Mouse (Mus musculus): ENCODE results near the gene Ccnd1.
"Not testable (repeated sequence)": the region's sequence is repeated elsewhere in the genome, so short reads cannot be mapped to it uniquely, and the experiment has no call there.

The Ccnd1 gene

DNA sequence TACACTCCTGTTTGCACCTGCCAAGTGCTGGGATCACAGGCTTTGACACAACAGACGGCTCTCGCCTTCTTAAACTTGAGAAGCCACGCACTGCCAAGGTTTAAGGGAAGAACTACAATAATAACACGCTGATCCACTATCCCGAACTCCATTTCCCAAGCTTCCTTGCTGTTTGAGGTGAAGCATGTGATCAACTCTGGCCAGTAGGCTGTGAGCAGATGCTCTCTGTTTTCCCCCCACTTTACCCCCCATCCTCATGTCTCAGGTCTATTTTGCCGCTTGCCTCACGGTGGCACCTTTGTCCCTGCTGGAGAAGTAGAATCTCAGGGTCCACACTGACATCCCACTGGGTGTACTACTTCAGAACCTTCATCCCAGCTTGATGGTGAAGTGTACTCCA, 31.0 kb downstream of the Ccnd1 start:
- no peak for DNase-seq (ENCODE audit: low read depth in 2 of 2, low spot score in 2 of 2)

DNA sequence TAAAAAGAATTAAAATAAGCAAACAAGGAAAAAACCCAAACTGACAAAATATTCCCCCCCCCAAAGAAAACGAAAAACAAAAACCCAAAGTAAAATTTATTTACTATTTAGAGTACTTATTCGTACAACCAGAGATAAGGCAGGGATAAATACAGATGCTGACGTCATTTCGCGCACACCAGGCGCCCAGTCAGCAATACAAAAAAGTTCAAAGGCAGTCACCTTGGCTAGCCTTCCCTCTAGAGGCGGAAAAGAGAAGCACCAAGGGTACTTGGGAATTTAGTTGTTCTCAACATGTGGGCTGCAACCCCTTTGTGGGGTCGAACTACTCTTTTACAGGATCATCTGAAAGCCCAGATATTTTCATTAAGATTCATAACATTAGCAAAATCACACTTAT, 31.9 kb downstream of the Ccnd1 start:
- DNase-seq (ENCODE audit: low read depth in 2 of 2, low spot score in 2 of 2), result no peak

DNA sequence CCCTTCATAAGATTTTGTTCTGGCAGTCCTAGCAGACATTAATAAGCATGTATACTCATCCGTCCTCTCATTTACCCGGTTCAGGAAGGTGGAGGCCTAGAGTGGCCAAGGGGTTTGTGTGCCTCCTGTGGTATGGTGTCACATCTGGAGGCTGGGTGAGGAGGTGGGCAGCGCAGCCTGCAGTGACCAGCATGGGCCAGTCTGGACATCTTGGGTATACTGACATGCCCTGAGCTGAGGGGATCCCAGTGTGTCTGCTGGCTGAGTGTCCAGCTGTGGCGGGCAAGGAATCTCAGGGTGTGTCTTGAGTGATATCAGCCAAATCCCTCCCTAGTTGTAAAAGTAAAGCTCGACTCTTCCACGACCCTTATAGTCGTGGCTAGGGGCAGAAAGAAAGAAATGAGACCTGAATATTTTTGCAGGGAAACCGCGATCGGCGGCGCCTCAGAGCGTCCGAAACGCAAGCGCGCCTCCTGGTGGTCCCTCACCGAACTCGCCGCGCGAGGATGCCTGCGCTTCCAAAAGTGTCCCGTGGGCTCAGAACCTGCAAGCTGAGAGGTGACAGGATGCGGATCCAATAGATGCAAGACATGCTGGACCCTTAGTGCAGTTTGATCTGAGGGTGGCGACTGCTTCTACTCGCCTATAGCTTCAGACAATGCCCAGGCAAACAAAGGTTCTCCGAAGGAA, 32.9 kb downstream of the Ccnd1 start:
- DNase-seq (ENCODE audit: low read depth in 2 of 2, low spot score in 2 of 2), result peak; percentile 48 to 60

DNA sequence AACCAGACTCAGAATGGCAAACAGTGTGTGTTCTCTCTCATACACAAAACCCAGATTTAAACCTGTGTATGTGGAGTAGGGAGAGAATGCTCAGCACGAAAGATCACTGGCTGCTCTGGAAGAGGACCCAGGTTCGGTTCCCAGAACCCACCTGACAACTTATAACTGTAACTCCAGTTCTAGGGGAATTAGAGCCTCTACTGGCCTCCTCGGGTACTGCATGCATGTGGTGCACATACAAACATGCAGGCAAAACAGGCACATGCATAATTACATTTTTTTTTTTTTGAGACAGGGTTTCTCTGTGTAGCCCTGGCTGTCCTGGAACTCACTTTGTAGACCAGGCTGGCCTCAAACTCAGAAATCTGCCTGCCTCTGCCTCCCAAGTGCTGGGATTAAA, 34.2 kb downstream of the Ccnd1 start:
- DNase-seq (ENCODE audit: low read depth in 2 of 2, low spot score in 2 of 2), result not testable (repeated sequence)

DNA sequence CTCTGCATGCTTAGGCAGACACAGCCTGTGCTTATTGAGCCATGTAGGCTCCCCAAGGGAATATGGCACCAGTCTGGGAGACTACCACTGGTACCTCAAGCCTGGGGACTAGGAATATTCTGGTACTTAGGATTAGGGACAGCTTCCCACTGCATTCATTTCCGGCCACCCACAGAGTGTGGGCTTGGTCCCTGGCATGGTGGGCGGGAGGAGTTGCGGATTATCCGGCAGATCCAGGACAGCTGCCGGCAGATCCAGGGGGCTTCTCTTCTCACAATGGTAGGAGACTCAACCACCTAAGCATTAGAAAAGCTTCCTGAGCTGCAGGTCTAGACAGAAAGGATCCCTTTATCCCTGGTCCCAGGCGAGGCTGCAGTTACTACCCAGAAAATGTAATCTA, 41.2 kb downstream of the Ccnd1 start:
- DNase-seq (ENCODE audit: low read depth in 2 of 2, low spot score in 2 of 2), result no peak

DNA sequence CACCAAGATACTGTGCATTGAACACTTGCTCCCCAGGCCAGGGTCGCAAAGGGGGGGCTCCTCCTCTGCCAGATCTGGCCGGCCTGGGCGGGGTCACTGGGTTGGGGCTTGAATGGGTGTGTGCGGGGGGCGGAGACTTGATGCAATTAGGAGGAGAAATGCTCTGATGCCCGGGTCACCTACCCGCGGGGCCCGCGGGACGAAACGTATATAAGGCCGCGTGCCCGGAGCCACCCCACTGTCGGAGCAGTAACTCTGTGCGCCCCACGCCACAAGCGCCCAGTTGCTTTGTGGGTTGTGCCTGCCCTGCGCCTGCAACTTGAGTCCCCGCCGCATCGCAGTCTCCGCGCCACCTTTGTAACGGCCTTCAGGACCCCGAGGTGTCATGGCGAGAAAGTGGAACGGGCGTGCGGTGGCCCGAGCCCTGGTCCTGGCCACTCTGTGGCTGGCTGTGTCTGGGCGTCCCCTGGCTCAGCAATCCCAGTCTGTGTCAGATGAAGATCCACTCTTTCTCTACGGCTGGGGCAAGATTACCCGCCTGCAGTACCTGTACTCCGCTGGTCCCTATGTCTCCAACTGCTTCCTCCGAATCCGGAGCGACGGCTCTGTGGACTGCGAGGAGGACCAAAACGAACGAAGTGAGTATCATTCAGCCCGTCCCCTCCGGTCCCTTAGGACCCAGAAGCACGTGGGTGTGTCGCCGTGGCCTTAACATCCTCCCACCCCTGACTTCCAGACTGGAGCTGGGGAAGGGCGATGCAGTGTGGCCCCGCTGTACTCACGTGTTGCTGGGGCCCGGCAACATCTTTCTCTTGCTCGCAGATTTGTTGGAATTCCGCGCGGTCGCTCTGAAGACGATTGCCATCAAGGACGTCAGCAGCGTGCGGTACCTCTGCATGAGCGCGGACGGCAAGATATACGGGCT, 43.2 kb downstream of the Ccnd1 start, which contains the start of gene Fgf15:
TSS of gene Fgf15 (plus strand) at position 238 of the 925 bp plus-strand sequence.
- no peak for DNase-seq (ENCODE audit: low read depth in 2 of 2, low spot score in 2 of 2)

DNA sequence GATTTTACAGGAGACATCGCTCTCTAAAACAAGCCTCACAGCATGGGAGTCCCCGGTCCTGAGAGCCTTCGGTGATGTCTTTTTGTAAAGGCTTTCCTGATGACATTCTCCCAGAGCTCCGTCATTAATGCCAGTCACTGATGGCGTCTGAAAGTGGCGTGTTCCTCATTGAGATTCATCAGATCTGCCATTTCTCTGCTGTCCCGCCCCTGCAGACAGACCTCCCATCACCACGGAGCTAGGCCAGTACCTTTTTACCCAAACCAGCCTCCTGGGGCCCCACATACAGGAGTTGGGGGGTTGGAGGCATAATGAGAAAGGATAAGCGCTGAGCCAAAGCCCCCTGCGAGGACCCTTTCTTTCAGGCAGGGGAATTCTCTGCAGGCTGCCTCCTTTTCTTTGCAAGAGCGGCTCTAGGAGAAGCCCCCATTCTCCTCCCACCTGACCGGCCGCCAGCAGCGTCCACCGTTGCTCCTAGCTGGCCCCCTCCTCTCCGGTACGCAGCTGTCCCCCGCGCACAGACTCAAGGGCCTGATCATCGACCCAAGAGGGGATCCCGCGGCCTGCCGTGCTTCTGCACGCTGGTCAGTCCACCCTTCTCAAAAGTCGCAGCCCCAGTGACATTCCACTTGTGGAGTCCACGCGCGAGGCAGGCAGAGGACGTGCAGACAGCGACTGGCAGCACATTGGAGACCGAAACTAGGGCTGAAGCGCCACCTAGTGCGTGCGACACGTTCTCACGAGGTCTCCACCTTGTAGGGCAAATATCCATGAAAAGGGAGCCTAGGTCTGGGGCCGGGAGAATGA, 44.2 kb downstream of the Ccnd1 start:
- DNase-seq (ENCODE audit: low read depth in 2 of 2, low spot score in 2 of 2), result peak in 1 of 2 experiments; percentile 35

DNA sequence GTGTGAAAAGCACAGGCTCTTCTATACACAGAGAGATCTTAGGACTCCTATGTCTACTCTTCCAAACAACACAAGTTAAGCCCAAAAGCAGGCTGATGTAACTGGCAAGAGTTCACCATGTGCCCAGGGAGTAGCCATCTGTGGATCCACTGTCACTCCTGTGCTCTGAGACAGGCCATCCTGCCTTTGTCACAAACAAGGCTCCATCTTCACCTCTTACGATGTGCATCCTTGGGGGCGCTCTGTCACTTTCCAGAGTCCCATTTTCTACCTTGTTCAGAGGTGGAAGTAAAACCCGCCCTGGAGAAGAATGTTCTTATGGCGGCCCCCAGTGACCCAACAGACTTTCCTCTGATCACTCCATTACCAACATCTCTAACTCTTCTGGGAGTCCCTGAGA, 45.0 kb downstream of the Ccnd1 start:
- DNase-seq (ENCODE audit: low read depth in 2 of 2, low spot score in 2 of 2), result no peak

DNA sequence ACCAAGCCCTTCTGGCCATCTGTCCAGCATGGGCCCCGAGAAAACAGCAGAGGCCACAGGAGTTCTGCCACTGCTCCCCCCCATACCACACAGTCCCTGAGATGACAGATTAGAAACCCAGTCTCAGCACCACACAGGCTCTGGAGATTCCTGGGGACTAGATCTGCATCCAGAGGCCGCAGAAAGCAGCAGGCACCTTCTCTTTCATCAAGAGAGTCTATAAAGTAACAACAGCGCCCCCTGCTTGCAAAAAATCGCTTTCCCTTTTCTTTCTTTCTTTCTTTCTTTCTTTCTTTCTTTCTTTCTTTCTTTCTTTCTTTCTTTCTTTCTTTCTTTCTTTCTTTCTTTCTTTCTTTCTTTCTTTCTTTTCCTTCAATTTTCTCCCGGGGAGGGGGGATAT, 45.5 kb downstream of the Ccnd1 start:
- no peak for DNase-seq (ENCODE audit: low read depth in 2 of 2, low spot score in 2 of 2)

DNA sequence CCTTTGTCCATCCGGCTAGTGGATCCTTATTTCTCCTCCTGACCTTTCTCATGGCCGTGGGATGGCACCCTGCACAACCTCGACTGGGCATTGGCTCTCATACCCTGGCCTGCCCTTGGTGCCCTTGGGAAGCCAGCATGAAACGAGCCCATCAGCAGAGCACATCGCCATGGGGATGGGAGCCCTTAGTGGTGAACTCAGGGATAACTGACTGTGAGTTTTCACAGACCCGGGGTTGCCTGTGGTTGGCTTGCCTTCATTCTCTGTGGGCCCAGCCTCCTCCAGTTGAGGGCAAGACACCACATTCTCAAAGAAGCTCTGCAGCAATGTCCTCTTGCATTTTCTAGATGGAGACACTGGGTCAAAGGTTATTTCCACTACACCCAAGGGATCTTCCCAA, 47.4 kb downstream of the Ccnd1 start:
- no peak for DNase-seq (ENCODE audit: low read depth in 2 of 2, low spot score in 2 of 2)

DNA sequence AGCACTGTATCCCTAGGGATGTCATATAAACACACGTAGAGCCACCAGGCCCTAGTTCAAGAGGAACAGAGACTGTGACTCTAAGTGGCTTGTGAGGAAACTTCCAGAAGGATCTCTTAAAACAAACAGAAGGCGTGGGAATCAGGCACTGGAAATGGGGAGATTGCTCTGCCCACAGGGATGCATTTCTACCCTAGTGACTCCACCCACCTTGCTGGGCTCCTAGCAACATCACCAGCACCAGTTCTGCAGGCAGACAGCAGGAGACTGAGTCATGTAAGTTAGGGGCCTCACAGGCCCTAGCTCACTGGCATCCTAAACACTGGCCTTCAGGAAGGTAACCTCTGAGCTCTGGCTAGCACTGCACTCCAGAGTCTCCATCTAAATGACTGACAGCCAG, 47.9 kb downstream of the Ccnd1 start:
- DNase-seq (ENCODE audit: low read depth in 2 of 2, low spot score in 2 of 2), result no peak

DNA sequence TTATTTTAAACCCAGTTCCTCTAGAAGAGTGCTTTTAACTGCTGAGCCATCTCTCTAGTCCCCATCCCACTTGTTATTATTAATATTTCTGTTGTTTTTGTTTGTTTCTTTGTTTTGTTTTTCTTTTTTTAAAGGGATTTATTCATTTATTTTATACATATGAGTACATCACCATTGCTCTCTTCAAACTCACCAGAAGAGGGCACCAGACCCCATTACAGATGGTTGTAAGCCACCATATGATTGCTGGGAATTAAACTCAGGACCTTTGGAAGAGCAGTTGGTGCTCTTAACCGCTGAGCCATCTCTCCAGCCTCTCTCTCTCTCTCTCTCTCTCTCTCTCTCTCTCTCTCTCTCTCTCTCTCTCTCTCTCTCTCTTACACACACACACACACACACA, 49.1 kb downstream of the Ccnd1 start:
- not testable (repeated sequence) for DNase-seq (ENCODE audit: low read depth in 2 of 2, low spot score in 2 of 2)

DNA sequence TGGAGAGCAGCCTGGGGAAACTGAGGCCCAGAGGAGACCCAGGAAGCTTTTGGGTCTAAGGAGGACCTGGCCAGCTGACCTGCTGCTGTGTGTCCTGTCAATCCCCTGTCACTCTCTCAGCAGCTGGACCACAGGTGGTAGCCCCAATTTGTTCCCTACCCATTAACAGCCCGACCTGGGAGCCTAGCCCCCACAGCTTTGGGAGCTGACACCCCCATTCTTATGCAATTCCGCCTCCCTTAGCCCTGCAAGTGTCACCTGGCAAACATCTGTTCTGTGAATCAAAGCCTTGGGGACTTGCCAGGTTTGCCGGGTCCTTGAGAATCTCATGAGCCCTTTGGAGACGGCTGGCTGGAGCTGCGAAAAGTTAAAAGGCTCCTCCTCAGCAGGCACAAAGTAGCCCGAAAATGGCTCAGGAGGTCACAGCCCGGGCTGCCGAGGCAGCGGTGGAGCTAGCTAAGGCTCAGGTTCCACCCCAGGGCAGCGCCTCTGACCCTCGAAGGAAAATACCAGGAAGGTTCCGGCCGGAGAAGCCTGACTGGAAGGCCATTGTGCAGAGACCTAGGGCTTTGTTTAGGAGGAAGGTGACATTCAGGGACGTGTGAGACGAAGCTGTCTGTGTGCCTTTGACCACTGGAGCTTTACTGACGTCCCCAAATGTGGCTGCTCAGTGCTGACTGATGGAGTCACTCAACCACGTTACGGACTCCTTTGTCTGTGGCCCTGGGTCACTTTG, 51.0 kb downstream of the Ccnd1 start:
- no peak for DNase-seq (ENCODE audit: low read depth in 2 of 2, low spot score in 2 of 2)

DNA sequence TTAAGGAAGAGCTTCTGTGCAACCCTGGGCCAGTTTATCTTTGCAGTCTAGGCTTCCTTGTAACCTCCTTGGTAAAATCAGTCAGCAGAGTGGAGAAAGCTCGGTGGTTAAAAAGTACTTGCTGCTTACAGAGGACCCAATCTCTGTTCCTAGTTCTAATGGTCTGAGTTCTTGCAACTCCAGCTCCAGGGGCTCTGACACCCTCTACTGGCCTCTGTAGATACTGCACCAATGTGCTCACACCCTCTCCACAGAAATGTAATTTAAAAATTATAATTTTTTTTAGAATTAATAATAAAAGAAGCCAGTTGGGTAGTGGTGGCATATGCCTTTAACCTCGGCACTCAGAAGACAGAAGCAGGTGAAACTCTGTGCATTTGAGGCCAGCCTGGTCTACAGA, 52.1 kb downstream of the Ccnd1 start:
- DNase-seq (ENCODE audit: low read depth in 2 of 2, low spot score in 2 of 2), result no peak

DNA sequence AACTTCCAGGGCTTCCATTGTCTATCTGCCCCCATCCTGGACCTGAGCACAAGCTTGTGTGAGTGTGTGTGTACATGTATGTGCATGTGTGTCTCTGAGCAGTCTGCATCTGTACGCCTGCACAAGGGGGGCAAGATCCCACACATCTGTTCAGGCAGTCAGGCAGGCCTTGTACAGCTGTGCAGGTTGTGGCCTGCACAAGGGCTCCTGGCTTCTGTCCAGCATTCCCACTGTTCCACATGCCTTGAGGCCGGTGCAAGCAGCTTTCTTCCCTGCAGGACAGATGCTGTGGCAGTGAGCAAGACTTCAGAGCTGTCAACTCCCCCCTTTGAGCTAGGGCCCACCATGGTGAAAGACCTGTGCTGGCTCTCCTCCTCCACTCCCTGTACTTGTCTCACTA, 56.6 kb downstream of the Ccnd1 start:
- DNase-seq (ENCODE audit: low read depth in 2 of 2, low spot score in 2 of 2), result no peak

All from CD8-positive naive resting alpha-beta T cell, adult 2 months (primary cell).